Mouse (Mus musculus) 3134 (cell line): Measurements from ENCODE around the gene Timp2.
A peak's percentile ranks its signal among the peaks of the same experiment; 100 is the strongest.

Experiments
- DNase-seq: peaks from one replicate; pipeline ENCODE4 v3.0.0-alpha.2; 2011; ENCODE audit warnings: low spot score; ENCODE audit not compliant: insufficient read length; ENCODE audit errors: extremely low read depth

Timp2 gene

GRCm38 (mm10) chr11:118371876-118372275 lies 16.3 kb upstream of the Timp2 start:
- no peak for DNase-seq

GRCm38 (mm10) chr11:118369657-118370056 lies 14.1 kb upstream of the Timp2 start:
- DNase-seq, result peak; percentile 73

GRCm38 (mm10) chr11:118369251-118369650 lies 13.7 kb upstream of the Timp2 start:
- peak; percentile 53 for DNase-seq

- no peak for DNase-seq
These were observed 12.8 kb upstream of the Timp2 start for GRCm38 (mm10) chr11:118368330-118368729.

GRCm38 (mm10) chr11:118366559-118366958 lies 11.0 kb upstream of the Timp2 start:
- DNase-seq, result no peak

- no peak for DNase-seq
These were observed 10.6 kb upstream of the Timp2 start for GRCm38 (mm10) chr11:118366108-118366507.

GRCm38 (mm10) chr11:118365171-118365570 lies 9.6 kb upstream of the Timp2 start:
- peak; percentile 92 for DNase-seq

- no peak for DNase-seq
These were observed 8.5 kb upstream of the Timp2 start for GRCm38 (mm10) chr11:118364021-118364420.

DNA sequence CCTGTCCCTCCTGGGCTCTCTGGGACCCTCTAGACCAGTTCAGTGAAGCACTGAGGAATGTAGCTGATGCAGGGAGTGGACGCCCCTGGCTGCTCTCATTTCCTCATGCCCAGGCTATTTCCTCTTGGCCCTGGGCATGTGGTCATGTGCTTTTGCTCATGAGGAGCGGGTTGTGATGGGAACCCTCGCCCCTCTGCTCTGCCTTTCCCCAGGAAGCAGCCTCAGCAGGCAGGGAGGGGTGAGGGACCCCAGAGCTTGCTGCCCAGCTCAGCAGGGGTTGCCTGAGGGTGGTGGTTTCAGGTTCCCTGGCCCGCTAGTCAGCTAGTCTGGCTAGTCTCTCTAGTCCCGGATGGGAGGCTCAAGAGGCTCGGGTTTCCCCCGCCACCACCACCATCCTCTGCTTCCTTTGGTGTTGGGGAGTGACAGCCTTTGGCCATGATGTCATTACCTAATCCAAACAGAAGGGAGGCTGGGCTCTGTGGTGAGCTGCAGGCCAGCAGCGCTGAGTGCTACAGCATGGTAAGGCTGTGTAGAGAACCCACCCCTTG lies 7.5 kb upstream of the Timp2 start:
- DNase-seq, result peak; percentile 89

DNA sequence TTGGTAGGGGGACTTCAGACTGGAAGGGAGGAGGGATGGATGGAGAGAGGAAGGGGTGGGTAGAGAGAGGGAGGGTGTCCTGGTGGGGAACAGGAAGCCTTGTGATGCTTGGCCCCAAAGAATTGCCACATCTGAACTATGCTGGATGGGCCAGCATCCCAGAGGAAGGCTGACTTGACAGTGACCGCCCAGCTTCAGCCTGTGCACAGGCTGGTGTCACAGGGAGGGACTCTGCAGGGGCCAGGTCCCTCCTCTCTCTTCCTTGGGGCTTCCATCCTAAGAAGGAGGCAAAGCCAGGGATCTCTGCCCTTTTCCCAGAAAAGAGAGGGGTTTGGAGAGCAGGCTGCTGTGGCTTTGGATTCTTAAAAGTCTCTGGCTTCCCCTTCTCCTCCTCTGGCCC lies 7.0 kb upstream of the Timp2 start:
- no peak for DNase-seq

DNA sequence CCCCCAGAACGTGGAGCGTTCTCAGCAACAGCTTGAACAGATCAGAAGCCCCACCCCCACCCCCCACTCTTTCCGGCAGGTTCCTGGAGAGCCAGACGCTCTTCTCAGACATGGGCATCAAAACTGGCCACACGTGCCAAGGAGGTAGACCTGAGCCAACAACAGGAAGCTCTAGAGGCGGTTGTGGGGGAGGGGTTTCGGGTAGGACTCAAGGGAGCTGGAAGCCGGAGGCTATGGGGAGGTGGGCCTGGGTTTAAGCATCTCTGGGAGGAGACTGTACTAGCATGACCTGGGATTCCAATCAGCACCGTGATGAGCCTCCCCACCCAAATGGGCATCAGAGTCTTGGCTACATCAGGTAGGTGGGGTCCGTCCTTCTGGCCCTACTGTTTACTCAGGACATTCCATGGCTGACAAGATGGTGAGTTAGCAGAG lies 5.4 kb upstream of the Timp2 start:
- DNase-seq, result peak; percentile 77

DNA sequence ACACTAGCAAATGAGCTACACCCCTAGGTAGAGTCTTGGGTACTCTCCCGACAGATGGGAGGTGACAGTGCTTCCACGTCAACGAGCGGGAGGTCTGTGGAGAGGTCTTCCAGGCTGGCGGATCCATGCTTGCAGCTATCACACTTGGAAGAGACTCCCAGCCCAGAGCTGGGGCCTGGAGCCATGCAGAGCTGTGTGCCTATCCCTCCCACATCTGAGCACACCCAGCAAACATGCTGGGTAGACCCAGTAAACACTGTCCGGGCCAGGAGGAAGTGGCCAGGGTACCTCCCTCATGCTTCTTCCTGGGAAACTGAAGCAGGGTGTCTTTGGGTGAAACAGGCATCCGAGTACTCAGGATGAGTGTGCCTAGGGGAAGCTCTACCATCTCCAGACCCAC lies 5.0 kb upstream of the Timp2 start:
- no peak for DNase-seq

- peak; percentile 89 for DNase-seq
These were observed 335 bp downstream of the Timp2 start for GRCm38 (mm10) chr11:118355205-118355604.

GRCm38 (mm10) chr11:118354636-118355191 lies 826 bp downstream of the Timp2 start:
- DNase-seq, result peak; percentile 66

GRCm38 (mm10) chr11:118349494-118349893 lies 6.0 kb downstream of the Timp2 start:
- DNase-seq, result no peak

GRCm38 (mm10) chr11:118348877-118349276 lies 6.7 kb downstream of the Timp2 start:
- DNase-seq, result peak; percentile 72

DNA sequence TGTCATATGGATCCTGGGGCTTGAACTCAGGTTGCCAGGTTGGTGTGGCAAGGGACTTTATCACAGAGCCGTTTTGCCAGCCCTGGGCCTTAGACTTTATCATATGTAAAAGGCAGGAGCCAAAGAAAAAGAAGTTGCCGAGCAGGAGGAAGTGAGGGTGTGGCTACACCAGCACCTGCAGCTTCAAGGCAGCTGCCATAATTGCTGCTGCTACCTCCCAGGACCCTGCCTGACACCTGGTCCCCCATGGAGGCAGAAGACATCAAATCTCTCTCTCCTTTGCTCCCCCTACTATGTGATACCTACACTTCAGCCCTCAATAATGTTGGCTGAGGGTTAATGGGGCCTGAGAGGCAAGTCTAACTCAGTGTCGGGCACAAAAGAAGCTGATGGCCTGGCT lies 7.1 kb downstream of the Timp2 start:
- DNase-seq, result no peak

DNA sequence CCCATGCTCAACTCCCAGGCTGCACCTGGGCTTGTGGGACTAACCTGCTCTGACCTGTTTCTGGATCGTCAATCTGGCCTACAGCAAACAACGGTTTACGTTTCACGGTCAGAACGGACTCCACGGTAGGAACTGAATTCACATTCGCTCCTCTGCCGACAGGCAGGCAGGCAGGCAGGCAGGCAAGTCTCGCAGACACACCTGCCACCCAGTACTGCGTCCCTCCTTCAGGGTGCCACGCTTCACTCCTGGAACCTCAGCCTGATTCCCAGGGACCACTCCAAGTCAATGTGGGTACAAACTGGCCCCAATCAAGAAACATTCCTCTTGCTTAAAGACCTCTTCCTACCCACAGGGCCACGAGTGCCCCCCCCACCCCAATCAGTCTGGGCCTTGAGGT lies 7.6 kb downstream of the Timp2 start:
- no peak for DNase-seq

GRCm38 (mm10) chr11:118347391-118347790 lies 8.1 kb downstream of the Timp2 start:
- DNase-seq, result no peak

DNA sequence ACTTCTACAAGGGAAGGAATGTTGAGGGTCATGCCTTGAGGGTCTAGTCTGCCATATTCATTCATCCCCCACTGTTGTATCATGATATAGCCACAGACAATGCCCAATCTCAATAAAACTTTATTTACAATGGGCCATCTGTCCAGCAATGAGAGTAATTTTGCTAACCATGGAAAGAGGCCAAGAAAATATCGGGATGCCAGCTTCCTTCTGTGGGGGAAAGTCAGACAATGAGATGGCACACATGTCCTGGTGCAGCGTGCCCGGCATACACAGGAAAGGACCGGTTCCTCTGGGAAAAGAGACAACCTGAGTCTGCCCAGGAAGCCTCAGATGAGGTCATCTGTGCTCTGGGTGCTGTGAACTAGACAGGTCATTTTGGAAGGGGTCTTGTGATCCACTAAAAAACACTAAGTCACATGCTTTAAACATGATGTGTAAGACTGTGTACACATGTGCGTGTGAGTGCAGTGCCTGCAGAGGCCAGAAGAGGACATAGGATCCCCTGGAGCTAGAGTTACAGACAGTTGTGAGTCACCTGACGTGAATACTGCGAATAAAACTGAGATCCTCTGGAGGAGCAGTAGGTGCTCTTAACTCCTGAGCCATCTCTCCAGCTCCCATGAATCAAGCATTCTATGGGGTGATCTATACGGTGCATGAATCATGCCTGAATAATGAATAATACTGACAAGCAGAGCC lies 9.0 kb downstream of the Timp2 start:
- DNase-seq, result no peak

DNA sequence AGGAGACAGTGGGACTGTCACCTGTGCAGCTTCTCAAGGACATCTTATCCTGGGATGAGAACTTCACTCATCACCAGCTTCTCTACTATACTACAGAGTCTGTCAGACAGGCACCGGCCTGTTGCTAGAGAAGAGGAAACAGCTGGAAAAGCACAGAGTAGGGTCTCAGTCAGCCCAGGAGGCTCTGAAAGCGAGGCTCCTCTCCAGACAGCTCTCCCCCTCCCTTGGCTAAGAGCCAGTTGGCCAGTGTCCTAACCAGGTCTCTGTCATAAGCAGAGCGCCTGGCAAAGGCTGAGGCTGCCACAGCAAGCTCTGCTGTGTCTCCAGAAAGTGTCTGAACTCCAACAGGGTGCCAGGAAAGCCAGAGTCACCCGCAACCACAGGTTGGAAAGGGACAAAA lies 9.8 kb downstream of the Timp2 start:
- DNase-seq, result no peak

DNA sequence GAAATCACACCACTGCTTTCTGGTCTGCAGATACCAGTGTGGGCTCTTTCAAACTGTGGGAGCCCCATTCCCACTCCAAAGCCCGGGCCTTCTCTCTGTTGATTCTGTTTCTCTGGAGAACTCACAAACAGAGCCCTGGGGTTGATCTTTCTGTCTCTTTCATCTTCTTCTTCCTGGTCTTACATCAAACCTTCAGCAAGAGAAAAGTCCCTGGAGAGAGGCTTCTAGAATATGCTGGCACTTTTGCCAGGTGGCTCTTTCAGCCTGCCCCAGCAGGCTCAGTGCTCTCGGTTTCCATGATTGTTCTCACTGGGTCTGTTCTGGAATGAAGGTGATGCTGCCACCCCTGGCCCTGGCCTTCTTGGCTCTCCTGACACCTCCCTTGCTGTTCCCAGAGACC lies 11.9 kb downstream of the Timp2 start:
- DNase-seq, result no peak
